Mouse (Mus musculus) ES-Bruce4 (cell line): Measurements from ENCODE around the gene Cdc42. TPM values are rescaled to one million over a fixed set of nuclear protein-coding genes. Genes with fewer than 3 reads are reported as not detected.

ENCODE experiments used
- H3K27ac ChIP-seq: 2 replicates; pipeline ENCODE4 v1.5.1; 2012; ENCODE audit warnings: low read length, inconsistent platforms; ENCODE audit not compliant: insufficient read depth
- H3K27me3 ChIP-seq: 2 replicates; pipeline ENCODE4 v1.6.1; 2012; ENCODE audit warnings: mild to moderate bottlenecking, low read length, inconsistent platforms; ENCODE audit not compliant: control insufficient read depth, poor library complexity, insufficient read depth, severe bottlenecking
- H3K36me3 ChIP-seq: 2 replicates; pipeline ENCODE4 v1.6.1; 2012; ENCODE audit warnings: inconsistent platforms, mild to moderate bottlenecking, low read length, moderate library complexity; ENCODE audit not compliant: control insufficient read depth, poor library complexity, insufficient read depth, severe bottlenecking
- H3K4me1 ChIP-seq: one replicate; pipeline ENCODE4 v1.8.1; 2011; ENCODE audit warnings: low read length; ENCODE audit not compliant: control insufficient read depth, insufficient read depth
- H3K4me3 ChIP-seq: 2 replicates; pipeline ENCODE4 v1.5.1; 2011; ENCODE audit warnings: low read depth, mild to moderate bottlenecking, low read length
- H3K9ac ChIP-seq: 2 replicates; pipeline ENCODE4 v1.6.1; 2012; ENCODE audit warnings: low read depth, mild to moderate bottlenecking, inconsistent platforms; ENCODE audit not compliant: poor library complexity, severe bottlenecking
- H3K9me3 ChIP-seq: replicated peaks from 2 replicates; pipeline ENCODE4 v1.6.1; 2012; ENCODE audit warnings: mild to moderate bottlenecking, low read length, inconsistent platforms; ENCODE audit not compliant: control insufficient read depth, poor library complexity, insufficient read depth, severe bottlenecking
- CTCF ChIP-seq: IDR thresholded peaks from one replicate; pipeline ENCODE4 v1.8.1; 2011; ENCODE audit warnings: low read depth, low read length
- EP300 ChIP-seq: IDR thresholded peaks from 2 replicates; pipeline ENCODE4 v1.6.1; 2011; ENCODE audit warnings: low read depth, low read length; ENCODE audit not compliant: insufficient read depth
- POLR2A ChIP-seq: IDR thresholded peaks from one replicate; pipeline ENCODE4 v1.8.1; 2011; ENCODE audit warnings: low read length; ENCODE audit not compliant: insufficient read depth
- polyA plus RNA-seq: library from polyadenylated mRNA; stranded (reverse); fragments of >200 nt; gene quantifications from 2 replicates; pipeline ENCODE4 v1.2.4, GENCODE M21; 2011; ENCODE audit warnings: low read depth; ENCODE audit not compliant: missing spikeins, insufficient read depth, insufficient read length

The Cdc42 gene
- polyA plus RNA-seq, 1 experiment, result 476 TPM

GRCm38 (mm10) chr4:137278144-137279040 lies 79.1 kb downstream of the Cdc42 start:
- peaks cover 12% of the 10 kb centered on the region for H3K27me3 ChIP-seq
- peak overlapping the region; percentile 77 for H3K9ac ChIP-seq
- peak overlapping the region; percentile 56 for H3K4me3 ChIP-seq
- TF ChIP-seq POLR2A (no peak), EP300 (no peak), CTCF (no peak)
- H3K9me3 ChIP-seq, result no peaks in the 10 kb centered on the region
- H3K4me1 ChIP-seq, result peaks cover 6% of the 10 kb centered on the region
- no peak overlapping the region for H3K27ac ChIP-seq
- no peaks in the 10 kb centered on the region for H3K36me3 ChIP-seq

- Histone ChIP-seq H3K36me3 (no peaks in the 10 kb centered on the region), H3K27me3 (peaks cover 12% of the 10 kb centered on the region), H3K27ac (no peak overlapping the region), H3K9me3 (no peaks in the 10 kb centered on the region), H3K9ac (peak overlapping the region; percentile 77), H3K4me3 (peak overlapping the region; percentile 56), H3K4me1 (peaks cover 6% of the 10 kb centered on the region)
- TF ChIP-seq EP300 (no peak), POLR2A (no peak), CTCF (no peak)
Observed at GRCm38 (mm10) chr4:137277600-137278143, 79.8 kb downstream of the Cdc42 start.

GRCm38 (mm10) chr4:137277166-137277513 lies 80.4 kb downstream of the Cdc42 start, which contains the start of gene Wnt4:
Gene Wnt4 (plus strand): TSS chr4:137277489.
- peak within 1 kb of the TSS; percentile 77 for H3K9ac ChIP-seq
- H3K4me1 ChIP-seq, result peaks cover 4% of the 10 kb centered on the region
- H3K27me3 ChIP-seq, result peaks cover 12% of the 10 kb centered on the region
- H3K36me3 ChIP-seq, result no peaks in the 10 kb centered on the region
- no peaks in the 10 kb centered on the region for H3K9me3 ChIP-seq
- H3K27ac ChIP-seq, result no peak within 1 kb of the TSS
- peak within 1 kb of the TSS; percentile 67 for H3K4me3 ChIP-seq
- no peak for TF ChIP-seq POLR2A
- no peak for TF ChIP-seq EP300
- TF ChIP-seq CTCF, result no peak

GRCm38 (mm10) chr4:137276443-137277165 lies 80.9 kb downstream of the Cdc42 start:
- H3K36me3 ChIP-seq, result no peaks in the 10 kb centered on the region
- no peak overlapping the region for H3K27ac ChIP-seq
- TF ChIP-seq POLR2A, result no peak
- no peak for TF ChIP-seq EP300
- no peak for TF ChIP-seq CTCF

GRCm38 (mm10) chr4:137274304-137274703 lies 83.2 kb downstream of the Cdc42 start:
- TF ChIP-seq CTCF (no peak), EP300 (no peak), POLR2A (no peak)
- Histone ChIP-seq H3K27ac (no peak overlapping the region), H3K4me1 (no peaks in the 10 kb centered on the region), H3K4me3 (no peak overlapping the region), H3K9me3 (no peaks in the 10 kb centered on the region), H3K27me3 (peaks cover 12% of the 10 kb centered on the region), H3K36me3 (no peaks in the 10 kb centered on the region), H3K9ac (no peak overlapping the region)

More at GRCm38 (mm10) chr4:137276443-137277165, 80.9 kb downstream of the Cdc42 start:
- H3K9ac ChIP-seq, result peak overlapping the region; percentile 77
- peaks cover 12% of the 10 kb centered on the region for H3K27me3 ChIP-seq
- peak overlapping the region; percentile 32 for H3K4me3 ChIP-seq
- H3K4me1 ChIP-seq, result peaks cover 4% of the 10 kb centered on the region
- no peaks in the 10 kb centered on the region for H3K9me3 ChIP-seq
